Mouse (Mus musculus): ENCODE measurements around the gene Cenpp. TPM values are rescaled to one million over a fixed set of nuclear protein-coding genes. Genes with fewer than 3 reads are reported as not detected.

The Cenpp gene
- polyA plus RNA-seq, 1 experiment = 0.28 TPM

DNA sequence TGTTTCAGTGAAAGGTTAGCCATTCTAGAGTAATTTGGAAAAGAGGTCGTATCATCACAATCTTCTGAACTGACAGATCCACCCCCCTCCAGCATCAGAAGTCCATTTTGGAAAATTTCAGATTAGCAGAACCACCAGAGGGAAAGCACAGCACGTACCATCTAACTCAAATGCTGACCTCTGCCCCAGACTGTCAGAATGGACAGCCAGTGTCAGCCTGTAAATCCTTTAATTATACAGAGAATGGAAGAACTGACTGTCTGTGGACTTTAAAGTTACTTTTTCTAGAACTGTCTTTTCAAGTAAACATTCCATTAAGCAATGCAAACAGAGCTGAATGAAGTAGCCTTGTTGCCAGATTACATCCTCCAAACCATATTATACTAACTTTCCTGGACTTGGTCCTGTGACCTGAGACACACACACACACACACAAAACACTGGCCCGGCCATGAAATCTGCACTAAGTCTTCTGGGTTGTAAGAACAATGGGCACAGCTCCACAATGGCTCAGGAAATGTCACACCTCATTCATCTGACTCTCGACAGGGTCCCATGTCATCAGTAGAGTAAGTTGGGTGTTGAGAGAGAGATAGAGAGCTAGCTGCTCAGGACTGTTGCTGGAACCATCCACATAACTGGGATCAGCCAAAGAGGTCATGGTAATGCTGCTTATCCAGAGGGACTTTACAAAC lies 180.5 kb downstream of the Cenpp start:
- 39% methylated on average over 4 of the region's 4 CpGs for WGBS

DNA sequence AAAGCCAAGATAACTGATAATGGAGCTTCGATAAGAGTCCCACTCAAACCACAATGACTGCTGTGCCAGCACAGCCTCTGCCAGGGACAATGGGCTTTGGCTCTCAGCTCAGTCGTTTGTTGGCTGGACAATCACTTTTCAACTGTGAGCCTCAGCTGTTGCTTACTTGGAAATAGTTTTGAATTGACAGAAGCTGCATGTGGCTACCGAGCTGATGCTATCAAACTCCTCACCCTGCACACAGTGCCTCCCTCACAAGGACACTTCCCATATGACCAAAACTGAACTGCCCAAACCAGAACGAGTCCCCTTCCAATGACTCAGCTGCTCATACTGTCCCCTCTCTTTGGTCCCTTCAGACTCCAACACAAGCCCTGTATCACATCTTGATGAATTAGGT lies 181.8 kb downstream of the Cenpp start:
- Histone ChIP-seq H3K4me1 (ENCODE audit: control insufficient read depth, insufficient read depth, low read length) (peaks cover 14% of the 10 kb centered on the region), H3K4me3 (replicated peaks; ENCODE audit: extremely low read depth, low read depth, low read length) (no peak overlapping the region)
- no peak for TF ChIP-seq CTCF (IDR thresholded peaks at IDR 0.05; ENCODE audit: insufficient read depth, low read length)
- TF ChIP-seq POLR2A (IDR thresholded peaks at IDR 0.05; ENCODE audit: borderline replicate concordance, extremely low read depth, low read depth, low read length) = no peak
- 27% methylated on average over 4 of the region's 4 CpGs for WGBS
- no peak for DNase-seq

More for the DNA sequence above, 180.5 kb downstream of the Cenpp start:
- Histone ChIP-seq H3K4me1 (ENCODE audit: control insufficient read depth, insufficient read depth, low read length) (peaks cover 14% of the 10 kb centered on the region), H3K4me3 (replicated peaks; ENCODE audit: extremely low read depth, low read depth, low read length) (no peak overlapping the region)
- TF ChIP-seq POLR2A (IDR thresholded peaks at IDR 0.05; ENCODE audit: borderline replicate concordance, extremely low read depth, low read depth, low read length) (no peak), CTCF (IDR thresholded peaks at IDR 0.05; ENCODE audit: insufficient read depth, low read length) (no peak)
- DNase-seq = no peak

DNA sequence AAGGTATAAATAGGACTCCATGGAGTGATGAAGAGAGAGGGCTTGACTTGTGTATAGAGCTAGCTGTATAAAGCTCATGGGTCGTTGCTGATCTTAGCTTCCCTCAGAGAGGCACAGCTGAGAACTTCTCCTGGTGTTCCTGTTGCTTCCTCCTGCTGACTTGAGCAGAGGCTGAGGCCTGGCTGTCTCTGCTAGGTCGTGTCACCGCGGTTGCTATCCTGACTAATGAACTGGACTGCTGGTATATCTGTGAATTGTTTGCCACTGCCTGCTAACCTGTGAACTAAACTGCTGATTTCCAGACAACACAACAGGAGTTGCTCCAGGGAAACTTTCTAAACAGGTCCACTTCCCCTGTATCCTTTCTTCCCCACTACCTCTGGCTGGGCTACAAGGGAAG lies 182.3 kb downstream of the Cenpp start:
- peaks cover 14% of the 10 kb centered on the region for H3K4me1 ChIP-seq (ENCODE audit: control insufficient read depth, insufficient read depth, low read length)
- DNase-seq = no peak
- 67% methylated on average over 4 of the region's 4 CpGs for WGBS
- TF ChIP-seq POLR2A (IDR thresholded peaks at IDR 0.05; ENCODE audit: borderline replicate concordance, extremely low read depth, low read depth, low read length) = no peak
- TF ChIP-seq CTCF (IDR thresholded peaks at IDR 0.05; ENCODE audit: insufficient read depth, low read length) = no peak
- no peak overlapping the region for H3K4me3 ChIP-seq (replicated peaks; ENCODE audit: extremely low read depth, low read depth, low read length)

DNA sequence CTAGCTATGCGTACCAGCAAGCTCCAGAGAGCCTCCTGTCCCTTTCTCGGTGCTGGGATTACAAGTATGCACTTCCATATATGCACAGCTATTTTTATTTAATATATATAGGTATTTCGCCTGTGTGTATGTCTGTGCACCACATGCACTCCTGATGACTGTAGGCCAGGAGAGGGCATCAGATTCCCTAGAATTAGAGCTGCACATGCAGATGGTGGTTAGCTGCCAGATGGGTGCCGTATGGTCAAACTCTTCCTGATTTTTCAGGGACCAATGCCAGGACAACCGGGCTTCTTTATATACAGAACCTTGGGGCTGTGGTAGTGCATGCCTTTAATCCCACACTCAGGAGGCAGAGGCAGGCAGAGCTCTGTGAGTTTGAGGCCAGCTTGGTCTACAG lies 183.6 kb downstream of the Cenpp start:
- Histone ChIP-seq H3K4me3 (replicated peaks; ENCODE audit: extremely low read depth, low read depth, low read length) (no peak overlapping the region), H3K4me1 (ENCODE audit: control insufficient read depth, insufficient read depth, low read length) (peaks cover 14% of the 10 kb centered on the region)
- TF ChIP-seq CTCF (IDR thresholded peaks at IDR 0.05; ENCODE audit: insufficient read depth, low read length) = no peak
- TF ChIP-seq POLR2A (IDR thresholded peaks at IDR 0.05; ENCODE audit: borderline replicate concordance, extremely low read depth, low read depth, low read length) = no peak
- DNase-seq = no peak
- WGBS = 76% methylated on average over 5 of the region's 5 CpGs

- DNase-seq = no peak
Measured at GRCm38 (mm10) chr13:49467585-49467984, 185.0 kb downstream of the Cenpp start.

GRCm38 (mm10) chr13:49466393-49467075 lies 186.1 kb downstream of the Cenpp start:
- no peak overlapping the region for H3K4me3 ChIP-seq (replicated peaks; ENCODE audit: extremely low read depth, low read depth, low read length)
- TF ChIP-seq CTCF (IDR thresholded peaks at IDR 0.05; ENCODE audit: insufficient read depth, low read length) (no peak), POLR2A (IDR thresholded peaks at IDR 0.05; ENCODE audit: borderline replicate concordance, extremely low read depth, low read depth, low read length) (no peak)
- H3K4me1 ChIP-seq (ENCODE audit: control insufficient read depth, insufficient read depth, low read length) = peaks cover 12% of the 10 kb centered on the region
- DNase-seq = no peak
- 67% methylated on average over 11 of the region's 11 CpGs for WGBS

More at GRCm38 (mm10) chr13:49467585-49467984, 185.0 kb downstream of the Cenpp start:
- Histone ChIP-seq H3K4me3 (replicated peaks; ENCODE audit: extremely low read depth, low read depth, low read length) (no peak overlapping the region), H3K4me1 (ENCODE audit: control insufficient read depth, insufficient read depth, low read length) (peaks cover 14% of the 10 kb centered on the region)
- WGBS = 73% methylated on average over 2 of the region's 2 CpGs
- TF ChIP-seq POLR2A (IDR thresholded peaks at IDR 0.05; ENCODE audit: borderline replicate concordance, extremely low read depth, low read depth, low read length) (no peak), CTCF (IDR thresholded peaks at IDR 0.05; ENCODE audit: insufficient read depth, low read length) (no peak)

- WGBS = 93% methylated on average over 4 of the region's 4 CpGs
- no peak overlapping the region for H3K4me3 ChIP-seq (replicated peaks; ENCODE audit: extremely low read depth, low read depth, low read length)
- TF ChIP-seq POLR2A (IDR thresholded peaks at IDR 0.05; ENCODE audit: borderline replicate concordance, extremely low read depth, low read depth, low read length) = no peak
- TF ChIP-seq CTCF (IDR thresholded peaks at IDR 0.05; ENCODE audit: insufficient read depth, low read length) = no peak
- peaks cover 5% of the 10 kb centered on the region for H3K4me1 ChIP-seq (ENCODE audit: control insufficient read depth, insufficient read depth, low read length)
- DNase-seq = no peak
Measured at GRCm38 (mm10) chr13:49465875-49466274, 186.7 kb downstream of the Cenpp start.

DNA sequence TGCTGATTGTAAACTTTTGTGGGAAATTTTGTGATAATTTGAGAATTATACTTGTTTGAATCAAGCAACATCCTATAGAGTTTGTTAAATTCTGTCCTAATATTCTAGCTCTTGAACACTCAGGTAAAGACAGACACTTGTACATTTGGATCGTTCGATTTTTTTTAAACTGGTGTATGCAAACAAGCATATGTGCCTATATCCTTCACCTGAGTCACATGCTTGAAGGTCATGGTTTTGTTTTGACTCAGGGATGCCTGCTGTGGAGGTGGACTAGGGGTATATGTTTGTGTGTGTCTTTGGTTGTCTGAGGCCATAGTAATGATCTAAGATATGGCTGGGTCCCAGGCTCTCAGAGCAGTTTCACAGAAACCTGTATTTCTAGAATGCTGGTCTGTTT lies 189.7 kb downstream of the Cenpp start:
- no peak for TF ChIP-seq CTCF (IDR thresholded peaks at IDR 0.05; ENCODE audit: insufficient read depth, low read length)
- WGBS = 93% methylated on average over 2 of the region's 2 CpGs
- DNase-seq = no peak
- Histone ChIP-seq H3K4me1 (ENCODE audit: control insufficient read depth, insufficient read depth, low read length) (peaks cover 10% of the 10 kb centered on the region), H3K4me3 (replicated peaks; ENCODE audit: extremely low read depth, low read depth, low read length) (no peak overlapping the region)

GRCm38 (mm10) chr13:49461458-49462132 lies 191.0 kb downstream of the Cenpp start:
- no peak overlapping the region for H3K4me3 ChIP-seq (replicated peaks; ENCODE audit: extremely low read depth, low read depth, low read length)
- WGBS = 69% methylated on average over 15 of the region's 15 CpGs
- no peak for TF ChIP-seq POLR2A (IDR thresholded peaks at IDR 0.05; ENCODE audit: borderline replicate concordance, extremely low read depth, low read depth, low read length)
- no peak for TF ChIP-seq CTCF (IDR thresholded peaks at IDR 0.05; ENCODE audit: insufficient read depth, low read length)

More at GRCm38 (mm10) chr13:49461458-49462132, 191.0 kb downstream of the Cenpp start:
- H3K4me1 ChIP-seq (ENCODE audit: control insufficient read depth, insufficient read depth, low read length) = peaks cover 10% of the 10 kb centered on the region
- no peak for DNase-seq
